Mouse (Mus musculus) cerebellum, postnatal 4 days (tissue): ENCODE results near the gene Gmip.

Source experiments
- DNase-seq, 2 experiments: peaks; one replicate each; pipeline ENCODE4 v3.0.0; 2022; ENCODE audit warnings: low spot score in 2 of 2, mixed read lengths in 1 of 2

Gmip gene

DNA sequence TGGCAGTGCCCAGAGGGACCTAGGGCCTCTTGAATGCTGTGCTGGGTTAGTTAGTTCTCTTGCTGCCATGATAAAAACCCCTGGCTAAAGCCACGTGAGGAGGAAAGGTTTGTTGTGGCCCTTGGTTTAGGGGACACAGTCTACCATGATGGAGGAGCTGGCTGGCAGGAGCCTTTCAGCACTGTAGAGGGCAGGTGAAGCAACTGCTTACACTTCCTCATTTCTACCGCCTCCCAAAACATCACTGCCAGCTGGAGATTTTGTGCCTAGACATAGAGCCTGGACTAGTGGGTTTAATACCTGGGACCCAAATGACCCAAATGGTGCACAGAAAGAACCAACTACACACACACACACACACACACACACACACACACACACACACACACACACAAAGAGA, 52.8 kb downstream of the Gmip start:
- DNase-seq = no peak

DNA sequence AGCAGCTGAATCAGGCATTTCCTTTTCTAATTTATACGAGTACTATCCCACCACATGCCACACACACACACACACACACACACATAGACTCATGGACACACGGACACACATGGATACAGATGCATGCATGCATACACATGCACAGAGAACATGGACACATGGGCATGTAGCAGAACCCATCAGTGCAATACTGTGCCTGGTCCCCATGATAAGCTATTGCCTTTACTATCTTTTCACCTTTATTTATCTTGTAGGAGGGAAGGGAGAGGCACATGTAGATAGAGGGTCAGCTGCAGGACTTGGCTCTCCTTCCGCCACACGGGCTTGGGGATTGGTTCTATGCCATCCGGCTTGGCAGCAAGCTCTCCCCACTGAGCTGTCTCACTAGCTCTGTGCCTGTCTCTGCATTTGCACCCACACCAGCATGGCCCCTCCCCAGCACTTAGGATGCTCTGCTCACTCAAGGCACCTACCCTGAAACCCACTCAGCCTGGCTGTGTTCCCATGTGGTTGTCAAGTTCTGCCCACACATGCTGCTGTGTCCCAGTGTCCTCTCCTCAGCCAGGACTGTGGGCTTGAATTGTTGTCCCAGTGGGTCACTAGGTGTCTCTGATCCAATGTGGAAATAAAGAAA, 55.0 kb downstream of the Gmip start:
- no peak for DNase-seq

DNA sequence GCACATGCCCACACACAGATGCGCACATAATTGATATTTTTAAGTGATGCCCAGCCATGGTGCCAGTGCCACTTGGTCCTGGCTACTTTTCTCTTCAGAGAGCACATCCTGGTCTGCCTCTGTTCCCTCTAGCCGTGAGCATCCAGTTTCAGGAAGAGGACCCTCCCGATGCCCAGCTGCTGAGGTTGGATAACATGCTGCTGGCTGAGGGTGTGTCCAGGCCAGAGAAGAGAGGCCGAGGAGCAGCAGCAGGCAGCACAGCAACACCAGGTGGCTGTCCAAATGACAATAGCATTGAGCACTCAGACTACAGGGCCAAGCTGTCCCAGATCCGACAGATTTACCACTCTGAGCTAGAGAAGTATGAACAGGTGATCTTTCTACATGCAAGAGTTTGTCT, 55.7 kb downstream of the Gmip start:
- no peak for DNase-seq

DNA sequence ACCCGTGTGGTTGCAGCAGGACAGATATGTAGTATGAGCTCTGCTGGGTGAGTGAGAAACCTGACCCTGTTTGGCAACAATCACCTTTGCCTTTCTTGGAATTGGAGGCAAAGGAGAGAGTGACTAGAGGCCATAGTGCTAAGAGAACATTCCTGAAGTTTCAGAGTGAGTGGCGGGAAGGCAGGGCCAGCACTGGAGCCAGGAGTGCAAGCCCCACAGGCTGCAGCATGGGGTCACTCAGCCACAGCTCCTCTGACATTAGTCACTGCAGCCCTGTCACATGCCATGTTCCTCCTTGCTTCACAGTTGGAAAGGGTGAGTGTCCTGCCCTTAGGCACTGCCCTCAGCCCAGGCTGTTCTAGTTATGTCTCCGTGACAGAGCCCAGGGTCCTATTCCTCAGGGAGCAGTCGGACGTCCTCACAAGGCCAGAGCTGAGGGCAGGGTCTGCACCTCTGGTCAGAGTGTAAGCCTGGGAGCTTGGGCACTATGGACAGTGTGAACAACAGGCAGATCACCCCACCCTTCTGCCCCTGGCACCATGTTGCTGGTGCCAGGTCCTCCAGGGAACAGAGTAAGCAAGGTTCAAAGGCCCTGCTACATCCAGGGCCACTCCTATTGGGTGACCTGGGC, 59.3 kb downstream of the Gmip start:
- DNase-seq = no peak

DNA sequence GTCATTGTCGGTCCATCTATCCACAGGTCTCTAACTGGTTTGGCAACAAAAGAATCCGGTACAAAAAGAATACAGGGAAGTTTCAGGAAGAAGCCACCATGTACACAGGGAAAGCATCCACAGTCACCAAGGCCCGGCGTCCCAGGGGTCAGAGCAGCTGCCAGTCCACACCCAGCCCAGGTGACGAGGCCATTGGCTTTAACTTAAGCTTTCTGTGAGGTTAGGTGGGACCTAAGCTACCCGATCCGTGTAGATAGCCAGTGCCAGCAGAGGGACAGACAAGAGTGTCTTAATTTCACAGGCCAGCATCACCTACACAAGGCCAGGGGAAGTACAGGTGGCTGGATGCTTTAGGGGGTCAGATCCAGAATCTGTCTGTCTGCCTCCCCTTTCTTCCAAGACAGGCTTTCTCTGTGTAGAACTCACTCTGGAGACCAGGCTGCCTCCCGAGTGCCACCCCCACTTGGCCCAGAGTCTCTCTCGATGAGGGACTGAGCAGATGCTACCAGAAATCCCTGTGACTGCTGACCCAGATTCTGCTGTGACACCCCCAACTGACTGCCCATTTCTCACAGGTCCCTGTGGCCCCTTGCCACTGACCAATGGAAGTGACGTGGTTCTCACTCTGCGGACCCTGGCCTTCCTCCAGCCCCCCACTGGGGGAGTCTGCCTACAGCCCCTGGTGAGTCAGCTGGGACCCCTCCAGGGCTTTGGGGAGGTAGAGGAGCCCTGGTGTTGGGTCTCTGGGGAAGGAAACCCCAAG, 61.7 kb downstream of the Gmip start:
- no peak for DNase-seq

DNA sequence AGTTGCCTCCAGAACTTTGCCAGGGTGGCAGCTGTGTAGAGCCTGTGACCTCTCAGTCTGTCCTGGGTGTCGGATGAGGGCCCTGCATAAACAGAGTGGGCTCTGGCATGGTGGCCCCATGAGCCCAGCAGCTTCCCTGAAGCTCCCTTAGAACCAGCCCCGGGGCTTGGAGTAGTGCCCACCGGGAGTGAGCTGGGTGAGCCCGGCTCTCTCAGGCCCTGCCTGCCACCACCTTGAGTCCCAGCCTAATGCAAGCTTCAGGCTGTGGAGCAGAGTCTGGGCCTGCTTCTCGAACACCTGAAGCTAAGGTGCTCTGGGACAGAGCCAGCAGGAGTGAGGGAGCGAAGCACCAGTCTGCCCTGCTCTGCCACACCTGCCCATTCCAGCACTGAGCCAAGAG, 62.4 kb downstream of the Gmip start:
- DNase-seq = no peak
